Mouse (Mus musculus) MEL (cell line): ENCODE results near the gene Cbx4.

Source experiments
- BHLHE40 ChIP-seq: IDR thresholded peaks from 2 replicates; pipeline ENCODE4 v1.6.1; 2012; ENCODE audit warnings: low read depth, mild to moderate bottlenecking, inconsistent platforms, low read length, improper control_type of control experiment, borderline replicate concordance
- CTCF ChIP-seq, 3 experiments: IDR thresholded peaks in 2 of 3; conservative IDR thresholded peaks in 1 of 3; 2 replicates each; pipeline ENCODE4 v1.5.1; 2011 to 2012; ENCODE audit warnings: low read length in 3 of 3, low read depth in 2 of 3, mild to moderate bottlenecking in 2 of 3, improper control_type of control experiment in 1 of 3, inconsistent platforms in 1 of 3, mixed read lengths in 1 of 3, moderate library complexity in 1 of 3; ENCODE audit not compliant: control insufficient read depth in 1 of 3, insufficient read depth in 1 of 3, poor library complexity in 1 of 3, severe bottlenecking in 1 of 3
- EP300 ChIP-seq, 2 experiments: IDR thresholded peaks; 2 replicates each; pipeline ENCODE4 v1.6.1; 2011; ENCODE audit warnings: improper control_type of control experiment in 2 of 2, low read length in 2 of 2, low read depth in 1 of 2, mild to moderate bottlenecking in 1 of 2
- HCFC1 ChIP-seq: IDR thresholded peaks from 2 replicates; pipeline ENCODE4 v1.6.1; 2012; ENCODE audit warnings: low read depth, mild to moderate bottlenecking, inconsistent platforms, low read length, improper control_type of control experiment, moderate library complexity
- MAFK ChIP-seq: IDR thresholded peaks from 2 replicates; pipeline ENCODE4 v1.6.1; 2011; ENCODE audit warnings: low read depth, mild to moderate bottlenecking, low read length, improper control_type of control experiment, borderline replicate concordance
- TAL1 ChIP-seq: IDR thresholded peaks from 2 replicates; pipeline ENCODE4 v1.6.1; 2012; ENCODE audit warnings: mild to moderate bottlenecking, inconsistent platforms, low read length, moderate library complexity, mixed read lengths
- USF1 ChIP-seq: IDR thresholded peaks from 2 replicates; pipeline ENCODE4 v1.6.1; 2014; ENCODE audit warnings: low read depth, mild to moderate bottlenecking, inconsistent platforms, low read length, improper control_type of control experiment, moderate library complexity

GRCm38 (mm10) chr11:119087301-119088082 is 1.5 kb upstream of the Cbx4 start:
- no peak for TF ChIP-seq CTCF (IDR thresholded peaks at IDR 0.05 in 2 of 3, conservative IDR thresholded peaks at IDR 0.05 in 1 of 3; ENCODE audit: control insufficient read depth in 1 of 3, insufficient read depth in 1 of 3, low read depth in 2 of 3, low read length in 3 of 3, poor library complexity in 1 of 3, severe bottlenecking in 1 of 3)
- TF ChIP-seq USF1 = no peak
- no peak for TF ChIP-seq HCFC1
- TF ChIP-seq TAL1 = no peak
- TF ChIP-seq BHLHE40 = no peak
- no peak for TF ChIP-seq EP300 (IDR thresholded peaks at IDR 0.05; ENCODE audit: low read depth in 1 of 2, low read length in 2 of 2)
- TF ChIP-seq MAFK = no peak
